Mouse (Mus musculus) erythroblast, embryonic 14.5 days (primary cell): ENCODE measurements around the gene Tfap2c. TPM values are rescaled to one million over a fixed set of nuclear protein-coding genes. Genes with fewer than 3 reads are reported as not detected.

Experiments used
- H3K27me3 ChIP-seq: 2 replicates; pipeline ENCODE4 v1.6.1; 2012; ENCODE audit warnings: inconsistent platforms; ENCODE audit not compliant: control insufficient read depth
- H3K36me3 ChIP-seq: 2 replicates; pipeline ENCODE4 v1.6.1; 2012; ENCODE audit warnings: mild to moderate bottlenecking, inconsistent platforms; ENCODE audit not compliant: control insufficient read depth
- H3K4me1 ChIP-seq: 2 replicates; pipeline ENCODE4 v1.6.1; 2012; ENCODE audit warnings: inconsistent platforms; ENCODE audit not compliant: control insufficient read depth
- H3K4me3 ChIP-seq: replicated peaks from 2 replicates; pipeline ENCODE3; 2012; ENCODE audit warnings: moderate library complexity, mild to moderate bottlenecking, inconsistent platforms
- H3K9me3 ChIP-seq: 2 replicates; pipeline ENCODE4 v1.6.1; 2012; ENCODE audit warnings: low read length, inconsistent platforms, mixed read lengths; ENCODE audit not compliant: control insufficient read depth
- GATA1 ChIP-seq: IDR thresholded peaks from 2 replicates; pipeline ENCODE4 v1.6.1; 2012; ENCODE audit warnings: low read length, inconsistent platforms, mixed read lengths
- TAL1 ChIP-seq: IDR thresholded peaks from 3 replicates; pipeline ENCODE4 v1.6.1; 2012; ENCODE audit warnings: low read length, inconsistent platforms, mixed read lengths
- polyA plus RNA-seq: library from polyadenylated mRNA; stranded (reverse); fragments of >175 nt; gene quantifications from 2 replicates; pipeline ENCODE4 v1.2.3, GENCODE M21; 2012

Gene Tfap2c
- not detected in 2 replicates for polyA plus RNA-seq

- no peak within 1 kb of the TSS for H3K4me3 ChIP-seq
- H3K27me3 ChIP-seq, result peaks cover 100% of the 10 kb centered on the region
- no peaks in the 10 kb centered on the region for H3K4me1 ChIP-seq
- TF ChIP-seq GATA1 (no peak), TAL1 (no peak)
- H3K36me3 ChIP-seq, result no peaks in the 10 kb centered on the region
- H3K9me3 ChIP-seq, result no peaks in the 10 kb centered on the region; the same call in 1 of the 2 replicates
Observed at GRCm38 (mm10) chr2:172549371-172550155, at the start of gene Tfap2c. TSS of gene Tfap2c (plus strand) at chr2:172549593.

GRCm38 (mm10) chr2:172500752-172501316 lies 48.6 kb upstream of the Tfap2c start:
- Histone ChIP-seq H3K9me3 (no peaks in the 10 kb centered on the region), H3K4me1 (peaks cover 9% of the 10 kb centered on the region), H3K27me3 (no peaks in the 10 kb centered on the region), H3K36me3 (no peaks in the 10 kb centered on the region), H3K4me3 (no peak overlapping the region)
- TF ChIP-seq TAL1, result no peak
- no peak for TF ChIP-seq GATA1

DNA sequence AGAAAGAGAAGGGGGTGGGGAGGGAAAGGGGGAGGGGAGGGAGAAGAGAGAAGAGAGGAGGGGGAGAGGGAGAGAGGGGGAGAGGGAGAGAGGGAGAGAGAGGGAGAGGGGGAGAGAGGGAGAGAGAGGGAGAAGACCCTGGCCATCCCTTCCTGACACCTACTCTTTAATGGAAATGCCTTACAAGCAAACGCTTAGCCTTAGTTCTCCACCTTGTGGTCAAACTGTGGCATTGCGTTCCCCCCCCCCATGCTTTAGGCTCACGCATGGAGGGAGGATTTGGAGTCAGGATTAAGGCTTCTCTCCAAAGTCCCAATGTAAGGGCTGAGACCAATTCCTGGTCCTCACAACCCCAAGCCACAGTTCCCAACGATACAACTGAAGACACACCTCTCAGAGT lies 48.1 kb upstream of the Tfap2c start:
- H3K36me3 ChIP-seq, result no peaks in the 10 kb centered on the region
- no peaks in the 10 kb centered on the region for H3K27me3 ChIP-seq
- peaks cover 9% of the 10 kb centered on the region for H3K4me1 ChIP-seq
- no peak overlapping the region for H3K4me3 ChIP-seq
- no peaks in the 10 kb centered on the region for H3K9me3 ChIP-seq
- TF ChIP-seq TAL1 (no peak), GATA1 (no peak)

DNA sequence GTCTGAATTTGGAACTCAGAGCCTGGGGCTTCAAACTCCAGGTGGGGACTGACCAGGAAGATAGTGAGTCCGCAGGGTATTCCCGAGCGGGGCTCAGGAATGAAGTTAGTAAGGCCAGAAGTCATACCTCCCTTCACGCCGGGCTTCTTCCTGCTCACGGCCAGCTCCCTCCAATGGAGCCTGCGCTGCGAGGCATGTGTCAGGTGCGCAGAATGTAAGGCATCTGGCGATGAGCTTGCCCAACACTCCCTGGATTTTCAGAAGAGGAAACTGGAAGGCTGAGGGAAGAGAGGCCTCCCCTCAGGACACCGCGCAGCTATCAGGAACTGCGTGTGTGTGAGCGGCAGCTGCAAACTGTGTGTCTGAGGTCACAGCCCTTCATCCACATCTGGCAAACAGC lies 47.2 kb upstream of the Tfap2c start:
- Histone ChIP-seq H3K27me3 (no peaks in the 10 kb centered on the region), H3K36me3 (no peaks in the 10 kb centered on the region), H3K4me1 (peaks cover 9% of the 10 kb centered on the region), H3K4me3 (no peak overlapping the region), H3K9me3 (no peaks in the 10 kb centered on the region)
- TF ChIP-seq GATA1 (no peak), TAL1 (no peak)

- no peak for TF ChIP-seq GATA1
- no peak for TF ChIP-seq TAL1
- no peak overlapping the region for H3K4me3 ChIP-seq
- no peaks in the 10 kb centered on the region for H3K36me3 ChIP-seq
- H3K4me1 ChIP-seq, result peaks cover 1% of the 10 kb centered on the region
- H3K9me3 ChIP-seq, result no peaks in the 10 kb centered on the region
- no peaks in the 10 kb centered on the region for H3K27me3 ChIP-seq
Observed at GRCm38 (mm10) chr2:172506121-172506520, 43.3 kb upstream of the Tfap2c start.

DNA sequence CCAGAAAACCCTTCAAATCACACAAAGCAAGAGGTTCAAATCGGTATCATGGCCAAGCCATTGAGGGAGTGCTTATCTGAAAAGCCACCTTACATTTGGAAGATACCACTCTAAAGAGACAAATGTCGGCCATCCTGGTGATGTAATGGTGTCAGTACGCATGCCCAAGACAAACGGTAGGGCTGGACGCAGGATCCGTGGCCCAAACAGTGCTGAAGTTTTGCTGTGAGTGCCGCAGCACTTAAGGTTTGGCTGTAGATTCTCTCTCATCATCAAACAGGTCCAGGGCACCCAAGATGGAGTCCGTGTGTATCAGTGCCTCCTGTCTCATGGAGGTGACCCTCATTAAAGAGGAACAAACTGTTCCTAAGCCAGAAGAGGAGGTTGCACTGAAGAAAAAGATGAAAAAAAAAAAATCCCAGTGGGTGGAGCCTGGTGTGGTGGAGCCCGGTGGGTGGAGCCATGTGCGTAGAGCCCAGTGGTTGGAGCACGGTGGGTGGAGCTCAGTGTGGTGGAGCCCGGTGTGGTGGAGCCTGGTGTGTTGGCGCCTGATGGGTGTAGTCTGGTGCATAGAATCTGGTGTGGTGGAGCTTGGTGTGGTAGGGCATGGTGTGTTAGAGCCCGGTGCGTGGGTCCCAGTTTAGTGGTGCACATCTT lies 39.2 kb upstream of the Tfap2c start:
- H3K4me1 ChIP-seq, result peaks cover 1% of the 10 kb centered on the region; the same call in 1 of the 2 replicates
- TF ChIP-seq GATA1, result no peak
- TF ChIP-seq TAL1, result no peak
- no peaks in the 10 kb centered on the region for H3K36me3 ChIP-seq
- H3K4me3 ChIP-seq, result no peak overlapping the region
- no peaks in the 10 kb centered on the region for H3K9me3 ChIP-seq
- H3K27me3 ChIP-seq, result no peaks in the 10 kb centered on the region

DNA sequence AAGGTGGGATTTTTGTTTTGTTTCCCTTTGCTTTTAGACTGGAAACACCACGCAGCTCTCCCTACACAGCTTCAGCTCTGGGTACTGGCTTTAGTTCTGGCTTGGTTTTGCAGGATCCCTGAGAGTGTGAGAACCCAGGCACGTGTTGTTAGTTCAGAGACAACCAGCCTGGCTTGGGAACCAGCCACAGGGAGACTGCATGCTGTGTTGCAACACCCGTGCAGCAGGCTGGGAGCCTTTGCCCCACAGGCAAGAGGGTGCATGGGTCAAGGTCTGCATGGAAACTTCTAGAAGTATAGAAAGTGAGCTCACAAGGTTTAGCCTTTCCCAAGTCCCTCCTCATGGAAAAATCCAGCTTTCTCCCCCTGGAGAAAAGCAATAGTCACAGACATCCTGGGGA lies 38.5 kb upstream of the Tfap2c start:
- peaks cover 1% of the 10 kb centered on the region; the same call in 1 of the 2 replicates for H3K4me1 ChIP-seq
- TF ChIP-seq TAL1 (no peak), GATA1 (no peak)

GRCm38 (mm10) chr2:172516407-172516992 lies 32.9 kb upstream of the Tfap2c start:
- Histone ChIP-seq H3K27me3 (no peaks in the 10 kb centered on the region), H3K4me3 (no peak overlapping the region), H3K9me3 (peaks cover 7% of the 10 kb centered on the region), H3K4me1 (no peaks in the 10 kb centered on the region), H3K36me3 (no peaks in the 10 kb centered on the region)
- TF ChIP-seq GATA1, result no peak
- no peak for TF ChIP-seq TAL1

More for the DNA sequence above, 38.5 kb upstream of the Tfap2c start:
- Histone ChIP-seq H3K27me3 (no peaks in the 10 kb centered on the region), H3K9me3 (no peaks in the 10 kb centered on the region), H3K36me3 (no peaks in the 10 kb centered on the region), H3K4me3 (no peak overlapping the region)
